Mouse (Mus musculus): ENCODE measurements around the gene Ppef2.
A peak's percentile ranks its signal among the peaks of the same experiment; 100 is the strongest.

Gene Ppef2

GRCm38 (mm10) chr5:92239333-92240232 lies 16.5 kb downstream of the Ppef2 start:
- DNase-seq (ENCODE audit: low read depth, low spot score) = peak; percentile 88

- no peak for DNase-seq (ENCODE audit: low read depth, low spot score)
Observed at GRCm38 (mm10) chr5:92234939-92235557, 21.0 kb downstream of the Ppef2 start.

GRCm38 (mm10) chr5:92233366-92233765 lies 22.7 kb downstream of the Ppef2 start:
- no peak for DNase-seq (ENCODE audit: low read depth, low spot score)

- no peak for DNase-seq (ENCODE audit: low read depth, low spot score)
Observed at GRCm38 (mm10) chr5:92231836-92232235, 24.2 kb downstream of the Ppef2 start.

- peak; percentile 16 for DNase-seq (ENCODE audit: low read depth, low spot score)
Observed at GRCm38 (mm10) chr5:92230306-92230705, 25.8 kb downstream of the Ppef2 start.

- no peak for DNase-seq (ENCODE audit: low read depth, low spot score)
Observed at GRCm38 (mm10) chr5:92229514-92229913, 26.6 kb downstream of the Ppef2 start.

- peak; percentile 82 for DNase-seq (ENCODE audit: low read depth, low spot score)
Observed at GRCm38 (mm10) chr5:92228776-92229175, 27.3 kb downstream of the Ppef2 start.

- no peak for DNase-seq (ENCODE audit: low read depth, low spot score)
Observed at GRCm38 (mm10) chr5:92227782-92228181, 28.3 kb downstream of the Ppef2 start.

GRCm38 (mm10) chr5:92220287-92220902 lies 35.7 kb downstream of the Ppef2 start:
- DNase-seq (ENCODE audit: low read depth, low spot score) = peak; percentile 28

- DNase-seq (ENCODE audit: low read depth, low spot score) = peak; percentile 43
Observed at GRCm38 (mm10) chr5:92219826-92220225, 36.3 kb downstream of the Ppef2 start.

GRCm38 (mm10) chr5:92218915-92219793 lies 36.9 kb downstream of the Ppef2 start:
- DNase-seq (ENCODE audit: low read depth, low spot score) = peak; percentile 75

GRCm38 (mm10) chr5:92215308-92215707 lies 40.8 kb downstream of the Ppef2 start, which contains the start of gene U90926:
TSS of gene U90926 (minus strand) at chr5:92215408.
- no peak for DNase-seq (ENCODE audit: low read depth, low spot score)

- DNase-seq (ENCODE audit: low read depth, low spot score) = no peak
Observed at GRCm38 (mm10) chr5:92212231-92212630, 43.8 kb downstream of the Ppef2 start.

- DNase-seq (ENCODE audit: low read depth, low spot score) = no peak
Observed at GRCm38 (mm10) chr5:92210205-92210604, 45.9 kb downstream of the Ppef2 start.

- no peak for DNase-seq (ENCODE audit: low read depth, low spot score)
Observed at GRCm38 (mm10) chr5:92206121-92206520, 50.0 kb downstream of the Ppef2 start.

GRCm38 (mm10) chr5:92205706-92206105 lies 50.4 kb downstream of the Ppef2 start:
- no peak for DNase-seq (ENCODE audit: low read depth, low spot score)

GRCm38 (mm10) chr5:92205184-92205583 lies 50.9 kb downstream of the Ppef2 start:
- no peak for DNase-seq (ENCODE audit: low read depth, low spot score)

GRCm38 (mm10) chr5:92204162-92205036 lies 51.7 kb downstream of the Ppef2 start:
- DNase-seq (ENCODE audit: low read depth, low spot score) = no peak

GRCm38 (mm10) chr5:92198266-92198665 lies 57.8 kb downstream of the Ppef2 start:
- DNase-seq (ENCODE audit: low read depth, low spot score) = no peak

Measured in R1 (cell line).